Mouse (Mus musculus) ES-E14 (cell line): ENCODE data around the gene Fance.

Source experiments
- CHD2 ChIP-seq: IDR thresholded peaks from 2 replicates; pipeline ENCODE4 v1.6.1; 2014; ENCODE audit warnings: mild to moderate bottlenecking, low read depth, low read length, inconsistent platforms
- MAFK ChIP-seq: IDR thresholded peaks from 2 replicates; pipeline ENCODE4 v1.6.1; 2014; ENCODE audit warnings: mild to moderate bottlenecking, low read depth, low read length, inconsistent platforms; ENCODE audit not compliant: insufficient read depth
- ZC3H11A ChIP-seq: IDR thresholded peaks from 2 replicates; pipeline ENCODE4 v1.6.1; 2012; ENCODE audit warnings: low read depth, mild to moderate bottlenecking, inconsistent platforms, low read length, borderline replicate concordance

DNA sequence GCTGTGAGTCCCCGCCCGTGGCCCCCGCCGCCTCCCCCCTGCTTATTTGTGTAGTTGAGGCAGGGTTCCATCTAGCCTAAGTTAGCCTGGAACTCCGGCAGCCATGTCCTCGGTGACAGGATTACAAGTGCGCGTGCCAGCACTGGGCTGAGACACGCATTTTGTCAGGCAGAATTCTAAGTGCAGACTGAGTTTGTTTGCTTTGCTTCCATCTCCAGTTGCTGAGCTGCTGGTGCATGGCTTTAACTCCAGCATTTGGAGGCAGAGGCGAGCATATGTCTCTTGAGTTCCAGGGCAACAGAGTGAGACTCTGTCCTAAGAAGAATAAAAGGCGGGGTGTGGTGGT is 534 bp downstream of the Fance start:
- no peak for TF ChIP-seq ZC3H11A
- TF ChIP-seq MAFK = no peak
- no peak for TF ChIP-seq CHD2
